Mouse (Mus musculus) lung, postnatal 0 days (tissue): Measurements from ENCODE around the gene Slc2a8.

ENCODE experiments used
- CTCF ChIP-seq: IDR thresholded peaks from 2 replicates; pipeline ENCODE4 v1.5.1; 2016; ENCODE audit warnings: antibody characterized with exemption, mild to moderate bottlenecking
- EP300 ChIP-seq: IDR thresholded peaks from 2 replicates; pipeline ENCODE4 v1.6.1; 2016; ENCODE audit warnings: antibody characterized with exemption, mild to moderate bottlenecking, control low read depth

DNA sequence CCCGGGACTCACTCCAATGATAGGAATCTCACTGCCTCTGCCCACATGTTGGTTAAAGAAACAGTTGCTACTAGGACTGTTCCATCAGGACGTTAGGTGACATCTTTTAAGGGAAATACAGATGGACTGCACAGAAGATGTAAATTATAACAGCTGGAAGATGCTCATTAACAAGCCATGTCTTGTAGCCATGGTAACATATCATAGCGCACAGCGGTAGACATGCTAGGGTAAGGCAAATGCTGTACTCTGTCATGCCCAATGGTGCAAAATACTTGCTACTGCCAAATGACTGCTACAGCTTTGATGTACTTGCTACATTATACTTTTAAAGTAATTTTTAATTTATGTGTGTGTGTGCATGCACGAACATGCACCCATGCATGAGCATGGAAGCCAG is 4.8 kb downstream of the Slc2a8 start:
- TF ChIP-seq CTCF, result no peak
- no peak for TF ChIP-seq EP300
